Mouse (Mus musculus): ENCODE measurements around the gene Cntfr. TPM values are rescaled to one million over a fixed set of nuclear protein-coding genes. Genes with fewer than 3 reads are reported as not detected.

The Cntfr gene
- polyA plus RNA-seq (2017; shearing (Covaris generic)) = not detected

DNA sequence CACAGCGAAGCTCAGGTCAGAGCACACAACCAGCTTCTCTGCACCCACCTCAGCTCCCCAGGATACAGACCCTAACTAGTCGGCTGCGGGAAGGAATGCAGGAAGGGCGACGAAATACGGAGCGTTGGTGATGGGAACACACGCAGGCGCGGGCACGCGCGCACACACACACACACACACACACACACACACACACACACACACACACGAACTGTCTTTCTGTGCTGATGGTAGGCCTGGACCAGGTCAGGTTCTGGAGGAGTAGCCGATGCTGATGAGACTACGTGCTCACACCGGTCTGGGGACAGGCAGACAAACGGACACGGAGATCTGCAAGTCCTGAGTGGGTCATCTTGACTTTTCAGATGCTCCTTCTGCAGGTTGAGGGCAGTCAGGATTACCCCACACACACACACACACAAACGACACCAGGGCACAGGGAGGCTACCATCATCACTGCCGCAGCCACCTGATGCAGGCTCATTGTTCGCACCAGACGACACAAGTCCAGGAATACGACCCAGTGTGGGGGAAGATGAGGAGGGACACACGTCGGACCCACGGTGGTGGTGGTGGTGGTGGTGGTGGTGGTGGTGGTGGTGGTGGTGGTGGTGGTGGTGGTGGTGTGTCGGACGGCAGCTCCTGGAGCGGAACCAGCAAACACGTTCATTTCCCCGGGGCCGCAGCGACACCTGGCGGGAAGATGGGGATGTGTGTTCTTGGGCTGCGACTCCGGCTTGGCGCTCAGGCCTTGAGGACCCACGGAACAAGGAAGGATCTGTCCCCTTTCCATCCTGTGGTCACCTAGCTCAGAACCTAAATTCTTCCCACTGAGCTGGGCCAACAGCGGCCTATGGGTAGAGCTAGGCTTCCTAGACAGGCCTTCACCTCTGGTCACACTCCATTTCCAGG is at the start of gene Cntfr:
Cntfr (minus strand) TSS at position 160 of the 912 bp plus-strand sequence.

DNA sequence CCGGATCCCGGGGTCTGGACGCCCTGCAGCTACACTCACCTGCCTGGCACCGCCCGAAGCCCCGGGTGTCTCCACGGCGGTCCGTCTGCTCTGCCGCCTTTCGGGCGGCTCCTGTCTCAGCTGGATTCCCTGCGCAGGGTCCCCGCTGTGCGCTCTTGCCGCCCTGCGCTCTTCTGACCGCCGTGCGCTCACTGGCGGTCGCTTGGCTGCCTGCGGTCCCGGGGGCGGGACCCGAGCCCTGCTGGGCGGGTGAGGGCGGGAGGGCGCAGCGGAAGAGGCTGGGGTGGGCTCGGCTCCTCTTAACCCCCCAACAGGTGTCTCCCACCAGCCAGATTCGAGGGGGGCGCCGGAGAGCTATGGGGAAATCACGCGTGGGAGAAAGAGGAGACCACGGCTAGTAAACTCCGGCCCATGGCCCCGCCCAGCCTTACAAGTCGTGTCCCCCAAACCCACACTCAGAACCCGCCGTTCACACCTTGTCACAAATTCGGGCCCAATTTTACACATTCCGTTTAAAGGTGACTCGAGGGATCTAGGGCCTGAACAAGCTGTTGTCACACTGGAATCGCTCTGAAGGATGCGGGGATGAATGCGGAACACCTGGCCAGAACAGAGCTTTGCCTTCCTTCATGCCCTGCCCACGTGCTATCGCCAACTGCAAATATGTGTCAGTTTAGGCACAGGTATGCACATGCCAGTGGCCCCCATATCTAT is 34.3 kb upstream of the Cntfr start, which contains the start of gene Arid3c:
Arid3c (minus strand) TSS at position 91 of the 714 bp plus-strand sequence.

DNA sequence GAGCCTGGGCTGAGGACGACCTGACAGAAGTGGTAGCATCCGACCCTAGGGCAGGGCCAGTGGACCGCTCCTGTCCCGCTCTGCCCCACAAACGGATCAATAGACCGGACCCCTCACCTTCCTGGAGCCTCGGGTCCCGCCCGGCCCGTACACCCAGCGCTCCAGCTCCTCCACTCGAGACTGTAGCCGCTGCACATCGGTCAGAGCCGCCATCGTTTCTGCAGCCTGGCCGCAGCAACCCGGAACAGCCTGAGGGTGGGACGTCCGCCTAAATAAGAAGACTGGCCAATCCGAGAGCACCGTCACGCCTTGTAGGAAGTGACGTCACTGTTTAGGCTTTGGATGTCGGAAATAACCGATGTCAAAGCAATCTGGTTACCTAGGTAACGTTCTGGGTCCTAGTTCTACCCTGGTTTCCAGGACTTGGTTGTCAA is 26.0 kb upstream of the Cntfr start, which contains the start of gene Dctn3:
Dctn3 (minus strand) TSS at position 253 of the 434 bp plus-strand sequence.

DNA sequence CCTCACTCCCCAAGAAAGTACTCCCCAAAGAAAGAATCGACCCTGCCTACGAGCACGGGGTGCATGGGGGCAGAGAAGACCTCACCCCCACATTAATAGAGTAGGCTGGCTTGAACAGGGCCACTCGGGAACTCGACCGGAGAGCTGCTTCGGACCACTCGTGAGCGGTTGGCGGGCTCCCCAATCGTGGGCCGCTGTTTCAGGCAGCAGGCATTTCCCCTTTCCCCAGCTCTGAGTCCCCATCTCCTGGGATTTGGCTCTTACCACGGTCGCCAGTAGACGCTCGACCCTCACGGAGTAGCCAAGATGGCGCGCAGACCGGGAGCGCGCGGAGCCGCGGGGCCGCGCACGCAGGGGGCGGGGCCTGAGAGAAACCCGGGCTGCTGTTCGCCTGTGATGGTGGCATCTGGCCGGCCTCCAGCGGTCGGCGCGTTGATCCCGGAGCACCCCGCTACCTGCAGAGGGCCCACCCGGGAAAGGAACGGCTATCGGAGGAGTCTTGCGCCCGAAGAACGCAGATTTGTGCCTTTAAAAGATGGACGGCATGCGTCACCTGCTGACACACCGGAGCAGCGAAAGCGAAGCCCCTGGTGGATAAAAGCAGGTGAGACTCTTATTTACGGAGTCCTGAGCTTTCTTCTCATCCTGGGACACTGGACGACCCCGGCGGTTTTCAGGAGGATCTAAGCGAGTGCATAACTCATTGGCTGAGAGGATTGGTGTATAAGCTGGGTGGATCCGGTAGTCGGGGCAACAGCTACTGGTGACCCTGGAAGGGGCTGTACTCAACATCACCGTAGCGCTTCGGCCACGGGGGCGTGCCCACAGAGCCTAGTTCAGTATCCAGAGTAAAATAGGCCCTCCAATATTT is 16.5 kb upstream of the Cntfr start, which contains the start of gene Rpp25l:
Rpp25l (minus strand) TSS at position 338 of the 871 bp plus-strand sequence.

DNA sequence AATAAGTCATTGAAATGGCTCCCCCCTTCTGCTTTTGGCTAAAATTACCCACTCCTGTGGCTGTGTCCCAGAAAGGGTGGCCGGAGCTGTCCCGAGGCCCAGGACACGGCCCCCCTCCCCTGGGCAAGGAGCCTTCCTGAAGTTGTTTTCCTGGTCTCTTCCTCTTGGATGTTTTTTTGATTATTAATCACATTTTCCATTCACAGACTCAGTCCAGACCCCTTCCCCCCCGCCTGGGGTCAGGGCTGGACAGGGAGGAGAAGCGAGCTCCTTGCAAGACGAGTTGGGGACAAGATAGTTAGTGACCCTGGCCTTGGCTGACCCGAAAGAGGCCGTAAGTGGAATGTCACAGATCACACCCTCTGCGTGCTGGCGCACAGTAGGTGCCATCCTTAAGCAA is 2.9 kb upstream of the Cntfr start, which contains the start of gene Il11ra1:
Il11ra1 (plus strand) TSS at position 207 of the 400 bp plus-strand sequence.

DNA sequence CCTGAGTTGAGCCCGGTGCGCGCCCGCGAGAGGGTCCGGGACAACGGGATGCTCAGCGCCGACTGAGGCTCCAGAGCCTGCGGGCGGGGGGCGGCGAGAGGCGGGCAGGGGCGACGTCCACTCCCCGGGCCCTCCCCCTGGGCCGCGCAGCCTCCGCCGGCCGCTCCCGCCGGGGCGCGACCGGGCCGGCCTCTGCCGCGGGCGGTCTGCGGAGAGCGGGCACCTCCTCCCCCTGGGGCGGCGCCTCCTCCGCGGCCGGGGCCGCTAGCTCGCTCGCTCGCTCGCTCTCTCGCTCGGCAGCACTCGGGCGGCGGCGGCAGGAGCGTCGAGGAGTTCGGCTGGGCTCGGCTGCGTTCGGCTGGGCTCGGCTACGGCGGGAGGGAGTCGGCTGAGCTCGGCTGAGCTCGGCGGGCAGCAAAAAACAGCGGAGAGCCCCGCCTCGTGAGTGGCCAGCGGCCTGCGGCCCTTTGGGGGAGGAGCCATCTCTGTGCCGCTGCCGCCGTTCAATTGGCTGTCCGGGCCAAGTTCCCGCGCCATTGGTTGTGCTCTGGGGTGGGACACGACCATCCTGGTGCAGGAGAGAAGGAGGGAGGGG is 56.9 kb downstream of the Cntfr start, which contains the start of gene Enho:
Enho (minus strand) TSS at position 412 of the 595 bp plus-strand sequence.

Other genes with a start within 250 kb of the Cntfr start
- 0.87 TPM for gene Kif24, start 232.2 kb downstream of the Cntfr start, polyA plus RNA-seq (2017; shearing (Covaris generic))
- gene Nudt2, start 231.9 kb downstream of the Cntfr start, polyA plus RNA-seq (2017; shearing (Covaris generic)) = 10.3 TPM
- not detected for gene AI464131, start 194.0 kb downstream of the Cntfr start, polyA plus RNA-seq (2017; shearing (Covaris generic))
- gene 1110017D15Rik, start 179.8 kb downstream of the Cntfr start, polyA plus RNA-seq (2017; shearing (Covaris generic)) = not detected
- gene Fam219a, start 127.6 kb downstream of the Cntfr start, polyA plus RNA-seq (2017; shearing (Covaris generic)) = 6.4 TPM
- not detected for gene Dnaic1, start 127.3 kb downstream of the Cntfr start, polyA plus RNA-seq (2017; shearing (Covaris generic))
- not detected for gene Enho, start 56.8 kb downstream of the Cntfr start, polyA plus RNA-seq (2017; shearing (Covaris generic))
- 6.8 TPM for gene Il11ra1, start 2.9 kb upstream of the Cntfr start, polyA plus RNA-seq (2017; shearing (Covaris generic))
- gene Rpp25l, start 16.4 kb upstream of the Cntfr start, polyA plus RNA-seq (2017; shearing (Covaris generic)) = 22.5 TPM
- 100 TPM for gene Dctn3, start 26.1 kb upstream of the Cntfr start, polyA plus RNA-seq (2017; shearing (Covaris generic))
- not detected for gene Arid3c, start 34.1 kb upstream of the Cntfr start, polyA plus RNA-seq (2017; shearing (Covaris generic))
- gene Galt, start 58.1 kb upstream of the Cntfr start, polyA plus RNA-seq (2017; shearing (Covaris generic)) = 58.6 TPM
- 25.2 TPM for gene Sigmar1, start 59.1 kb upstream of the Cntfr start, polyA plus RNA-seq (2017; shearing (Covaris generic))
- 8.3 TPM for gene Ccl27a, start 77.2 kb upstream of the Cntfr start, polyA plus RNA-seq (2017; shearing (Covaris generic))
- gene Gm21541, start 206.5 kb upstream of the Cntfr start, polyA plus RNA-seq (2017; shearing (Covaris generic)) = not detected
- gene Gm20878, start 244.5 kb upstream of the Cntfr start, polyA plus RNA-seq (2017; shearing (Covaris generic)) = 0.92 TPM

Data from effector memory CD4-positive, alpha-beta T cell, adult 5 months (primary cell).